ENCODE assay signal across 9 mouse cellular contexts in genomic region chr4:136893691-136894543, GRCm38 (mm10). TPM values are rescaled to one million over a fixed set of nuclear protein-coding genes. Genes with fewer than 3 reads are reported as not detected.
DNase-seq lines count a peak whose midpoint lies in the region; ATAC-seq and TF ChIP-seq lines count a peak whose summit lies in the region.
"Had no signal": no experiment of that assay in that cellular context is flagged by ENCODE, and none has a peak within 500 bp of the region (broad histone marks: within the 10 kb centered on the region; RNA-seq: fewer than 3 reads in every experiment).

No protein-coding gene starts in this region.

- H3K4me2 ChIP-seq in forebrain, embryonic 15.5 days (replicated peaks): no peak overlapping the region
- no peak overlapping the region for H3K4me2 ChIP-seq in neural tube, embryonic 11.5 days (ENCODE audit: low read depth)

- peaks cover 26% of the 10 kb centered on the region; the same call in 1 of the 2 replicates for H3K27me3 ChIP-seq in forebrain, embryonic 15.5 days
- H3K27me3 ChIP-seq in neural tube, embryonic 11.5 days (ENCODE audit: control insufficient read depth, insufficient read depth, low read length): peaks cover 10% of the 10 kb centered on the region

- no peak overlapping the region for H3K9ac ChIP-seq in forebrain, embryonic 15.5 days (replicated peaks)
- H3K9ac ChIP-seq in neural tube, embryonic 11.5 days (ENCODE audit: low read length): no peak overlapping the region

- H3K4me1 ChIP-seq in forebrain, embryonic 15.5 days: 0 out of 2 replicates have a peak, but pooled peaks cover 6% of the 10 kb centered on the region
- no peaks in the 10 kb centered on the region for H3K4me1 ChIP-seq in neural tube, embryonic 11.5 days (ENCODE audit: control insufficient read depth, insufficient read depth, low read length)

- WGBS in forebrain, embryonic 15.5 days: 5% methylated on average over 9 of the region's 9 CpGs
- 7% methylated on average over 9 of the region's 9 CpGs for WGBS in neural tube, embryonic 11.5 days

- no peaks in the 10 kb centered on the region for H3K9me3 ChIP-seq in forebrain, embryonic 15.5 days
- no peaks in the 10 kb centered on the region for H3K9me3 ChIP-seq in neural tube, embryonic 11.5 days (ENCODE audit: control insufficient read depth, low read length)
- H3K9me3 ChIP-seq: megakaryocyte, embryonic 14.5 days had no signal

- peak; percentile 41 for DNase-seq in ovary, postnatal 36 days (ENCODE audit: low spot score)
- DNase-seq in ovary, postnatal 10 days (ENCODE audit: low spot score): no peak
- DNase-seq in cerebellum, adult 18-20 months: peak; percentile 36 to 62
- DNase-seq in layer of hippocampus, adult 2 months (ENCODE audit: low spot score in 2 of 2): peak; percentile 55 to 68
- peak; percentile 68 for DNase-seq in neural tube, embryonic 11.5 days (ENCODE audit: low spot score)
- no peak for DNase-seq in c-Kit-positive CD71-positive TER-119-positive erythroid progenitor cells, embryonic 14.5 days (ENCODE audit: low spot score)

- H3K4me3 ChIP-seq in forebrain, embryonic 15.5 days: no peak overlapping the region
- H3K4me3 ChIP-seq in layer of hippocampus, adult 2 months: no peak overlapping the region
- no peak overlapping the region for H3K4me3 ChIP-seq in neural tube, embryonic 11.5 days (ENCODE audit: low read depth, low read length)
- H3K4me3 ChIP-seq: erythroblast, embryonic 14.5 days had no signal

- TF ChIP-seq CTCF in layer of hippocampus, adult 2 months (conservative IDR thresholded peaks at IDR 0.05): peak; percentile 85

- no peak overlapping the region for H3K27ac ChIP-seq in forebrain, embryonic 15.5 days (replicated peaks)
- no peak overlapping the region for H3K27ac ChIP-seq in layer of hippocampus, adult 2 months
- H3K27ac ChIP-seq in neural tube, embryonic 11.5 days (ENCODE audit: low read depth, low read length): no peak overlapping the region

- ATAC-seq in forebrain, embryonic 15.5 days (replicated peaks): peak; percentile 84
- ATAC-seq in neural tube, embryonic 11.5 days (ENCODE audit: insufficient read depth, low FRiP score, low TSS enrichment): no peak

- H3K36me3 ChIP-seq in forebrain, embryonic 15.5 days: no peaks in the 10 kb centered on the region
- no peaks in the 10 kb centered on the region for H3K36me3 ChIP-seq in neural tube, embryonic 11.5 days (ENCODE audit: control insufficient read depth, insufficient read depth, low read length)

RNA-seq across cellular contexts. Expression of gene C1qc, which starts 1.1 kb away (rescaled TPM):
- polyA plus RNA-seq in forebrain, embryonic 15.5 days (2015; fragmentation: Nextera tagmentation; extraction: Ambion mirVana): 18.8 and 20.7 TPM in 2 replicates
- total RNA-seq in layer of hippocampus, adult 2 months (2021): 10 to 100 TPM; 40.0 to 41.8 TPM
- 12.3 and 13.3 TPM in 2 replicates for polyA plus RNA-seq in neural tube, embryonic 11.5 days (2014; fragmentation: Nextera tagmentation; extraction: Ambion mirVana)

RNA-seq across cellular contexts. Expression of gene C1qa, which starts 4.7 kb away (rescaled TPM):
- polyA plus RNA-seq in forebrain, embryonic 15.5 days (2015; fragmentation: Nextera tagmentation; extraction: Ambion mirVana): 22.0 and 23.3 TPM in 2 replicates
- 10 to 100 TPM; 48.1 to 48.3 TPM for total RNA-seq in layer of hippocampus, adult 2 months (2021)
- 11.8 and 13.8 TPM in 2 replicates for polyA plus RNA-seq in neural tube, embryonic 11.5 days (2014; fragmentation: Nextera tagmentation; extraction: Ambion mirVana)

RNA-seq across cellular contexts. Expression of gene C1qb, which starts 7.9 kb away (rescaled TPM):
- polyA plus RNA-seq in forebrain, embryonic 15.5 days (2015; fragmentation: Nextera tagmentation; extraction: Ambion mirVana): 28.2 and 30.5 TPM in 2 replicates
- total RNA-seq in layer of hippocampus, adult 2 months (2021): 10 to 100 TPM; 51.1 to 52.0 TPM
- 24.2 and 27.3 TPM in 2 replicates for polyA plus RNA-seq in neural tube, embryonic 11.5 days (2014; fragmentation: Nextera tagmentation; extraction: Ambion mirVana)

RNA-seq across cellular contexts. Expression of gene Ephb2, which starts 58.1 kb away (rescaled TPM):
- 18.9 and 20.4 TPM in 2 replicates for polyA plus RNA-seq in forebrain, embryonic 15.5 days (2015; fragmentation: Nextera tagmentation; extraction: Ambion mirVana)
- 10 to 100 TPM; 21.8 to 22.1 TPM for total RNA-seq in layer of hippocampus, adult 2 months (2021)
- polyA plus RNA-seq in neural tube, embryonic 11.5 days (2014; fragmentation: Nextera tagmentation; extraction: Ambion mirVana): 20.4 and 21.0 TPM in 2 replicates
- polyA plus RNA-seq: erythroblast, embryonic 14.5 days had no signal

Comparison
In these comparisons a context has a peak if more than half of its experiments do, and no peak if none do; other contexts are left out.
1. DNase-seq: peak in ovary, postnatal 36 days (single experiment), cerebellum, adult 18-20 months (2 of 2), layer of hippocampus, adult 2 months (2 of 2) and neural tube, embryonic 11.5 days (single experiment); none in ovary, postnatal 10 days (single experiment) and c-Kit-positive CD71-positive TER-119-positive erythroid progenitor cells, embryonic 14.5 days (single experiment).